Mouse (Mus musculus): ENCODE measurements around the gene Gys1. TPM values are rescaled to one million over a fixed set of nuclear protein-coding genes. Genes with fewer than 3 reads are reported as not detected.
"Not testable (repeated sequence)": the region's sequence is repeated elsewhere in the genome, so short reads cannot be mapped to it uniquely, and the experiment has no call there.

The Gys1 gene
- polyA plus RNA-seq, 1 experiment from 2014 or later = 10.5 TPM

GRCm38 (mm10) chr7:45476453-45476852 is 41.8 kb downstream of the Gys1 start:
- DNase-seq (ENCODE audit: low spot score) = no peak

- DNase-seq (ENCODE audit: low spot score) = peak; percentile 78
Measured at GRCm38 (mm10) chr7:45477003-45477402, 42.4 kb downstream of the Gys1 start.

- no peak for DNase-seq (ENCODE audit: low spot score)
Measured at GRCm38 (mm10) chr7:45478774-45479173, 44.1 kb downstream of the Gys1 start.

GRCm38 (mm10) chr7:45480310-45480709 is 45.7 kb downstream of the Gys1 start:
- not testable (repeated sequence) for DNase-seq (ENCODE audit: low spot score)

GRCm38 (mm10) chr7:45481374-45481927 is 46.8 kb downstream of the Gys1 start, which contains the start of gene Tulp2:
Tulp2 (plus strand) TSS chr7:45481877.
- peak; percentile 74 for DNase-seq (ENCODE audit: low spot score)

- DNase-seq (ENCODE audit: low spot score) = no peak
Measured at GRCm38 (mm10) chr7:45482166-45482565, 47.5 kb downstream of the Gys1 start.

GRCm38 (mm10) chr7:45484985-45485384 is 50.3 kb downstream of the Gys1 start:
- DNase-seq (ENCODE audit: low spot score) = not testable (repeated sequence)

- no peak for DNase-seq (ENCODE audit: low spot score)
Measured at GRCm38 (mm10) chr7:45486158-45486557, 51.5 kb downstream of the Gys1 start.

GRCm38 (mm10) chr7:45486761-45487415 is 52.2 kb downstream of the Gys1 start, which contains the start of gene Gm45808:
Gm45808 (minus strand) TSS chr7:45486811.
- no peak for DNase-seq (ENCODE audit: low spot score)

GRCm38 (mm10) chr7:45487861-45488292 is 53.2 kb downstream of the Gys1 start:
- DNase-seq (ENCODE audit: low spot score) = no peak

GRCm38 (mm10) chr7:45488293-45489204 is 53.9 kb downstream of the Gys1 start, which contains the start of gene Dhdh:
Dhdh (minus strand) TSS chr7:45488805.
- DNase-seq (ENCODE audit: low spot score) = peak; percentile 32

GRCm38 (mm10) chr7:45489578-45489977 is 54.9 kb downstream of the Gys1 start:
- no peak for DNase-seq (ENCODE audit: low spot score)

GRCm38 (mm10) chr7:45490822-45491221 is 56.2 kb downstream of the Gys1 start:
- no peak for DNase-seq (ENCODE audit: low spot score)

- DNase-seq (ENCODE audit: low spot score) = no peak
Measured at GRCm38 (mm10) chr7:45491264-45491663, 56.6 kb downstream of the Gys1 start.

- no peak for DNase-seq (ENCODE audit: low spot score)
Measured at GRCm38 (mm10) chr7:45492225-45492844, 57.7 kb downstream of the Gys1 start.

GRCm38 (mm10) chr7:45492951-45493350 is 58.3 kb downstream of the Gys1 start:
- DNase-seq (ENCODE audit: low spot score) = no peak

GRCm38 (mm10) chr7:45494548-45494947 is 59.9 kb downstream of the Gys1 start:
- no peak for DNase-seq (ENCODE audit: low spot score)

GRCm38 (mm10) chr7:45498427-45498826 is 63.8 kb downstream of the Gys1 start:
- no peak for DNase-seq (ENCODE audit: low spot score)

Measured in thymus, postnatal 0 days (tissue).